ENCODE assay signal across 26 mouse cellular contexts in genomic region chr19:30889851-30890250, GRCm38 (mm10).
DNase-seq lines count a peak whose midpoint lies in the region; ATAC-seq and TF ChIP-seq lines count a peak whose summit lies in the region.
"Had no signal": no experiment of that assay in that cellular context is flagged by ENCODE, and none has a peak within 500 bp of the region (broad histone marks: within the 10 kb centered on the region; RNA-seq: fewer than 3 reads in every experiment).

No protein-coding gene starts in this region.

- no peak for TF ChIP-seq CTCF in kidney, postnatal 0 days (IDR thresholded peaks at IDR 0.05; ENCODE audit: low read depth)
- TF ChIP-seq CTCF in kidney, adult 2 months (conservative IDR thresholded peaks at IDR 0.05; ENCODE audit: insufficient read depth, insufficient read length, low read depth, low read length): no peak
- no peak for TF ChIP-seq CTCF in Patski (IDR thresholded peaks at IDR 0.05)

- in situ Hi-C loops in Patski (cut with MboI; ENCODE audit: low pct_unique_long_range_greater_than_20kb): no loop called here

- peak; percentile 43 for DNase-seq in kidney, postnatal 0 days (ENCODE audit: low spot score)
- no peak for DNase-seq in kidney, adult 2 months
- DNase-seq in Patski (ENCODE audit: low read depth, low spot score): no peak
- peak; percentile 28 for DNase-seq in fibroblast of lung, adult 2 months (ENCODE audit: low read depth)
- no peak for DNase-seq in Muller cell, postnatal 12 days (ENCODE audit: inconsistent ontology term)
- no peak for DNase-seq in natural killer cell, adult 2 months (ENCODE audit: low spot score in 2 of 2)
- DNase-seq: adrenal gland, postnatal 25 days; B cell, adult 2 months; cerebellum, adult 9-10 months; gastrocnemius, postnatal 25 days; heart, adult 2 months; heart, postnatal 14 days; layer of hippocampus, adult 9-11 months; liver, embryonic 13.5 days; lung, embryonic 14.5 days; midbrain, embryonic 14.5 days had no signal

- no peak overlapping the region for H3K4me2 ChIP-seq in kidney, postnatal 0 days (ENCODE audit: low read length)
- H3K4me2 ChIP-seq: embryonic facial prominence, embryonic 15.5 days; heart, embryonic 13.5 days; hindbrain, embryonic 15.5 days; kidney, embryonic 15.5 days; liver, embryonic 13.5 days; lung, embryonic 14.5 days; neural tube, embryonic 15.5 days had no signal

- TF ChIP-seq POLR2A in kidney, adult 2 months (IDR thresholded peaks at IDR 0.05; ENCODE audit: low read depth, low read length): no peak

- no peaks in the 10 kb centered on the region for H3K4me1 ChIP-seq in kidney, postnatal 0 days (replicated peaks; ENCODE audit: insufficient read depth, low read length)
- no peaks in the 10 kb centered on the region for H3K4me1 ChIP-seq in kidney, adult 2 months (ENCODE audit: control insufficient read depth, insufficient read depth, low read length)
- H3K4me1 ChIP-seq: embryonic facial prominence, embryonic 15.5 days; kidney, embryonic 15.5 days; liver, embryonic 13.5 days had no signal

- no peaks in the 10 kb centered on the region for H3K36me3 ChIP-seq in kidney, postnatal 0 days (ENCODE audit: insufficient read depth, low read length)
- no peaks in the 10 kb centered on the region for H3K36me3 ChIP-seq in kidney, adult 2 months (ENCODE audit: control insufficient read depth, insufficient read depth, low read length)
- H3K36me3 ChIP-seq: embryonic facial prominence, embryonic 15.5 days; heart, embryonic 13.5 days; hindbrain, embryonic 15.5 days; kidney, embryonic 15.5 days; liver, embryonic 13.5 days; neural tube, embryonic 15.5 days had no signal

- no peak overlapping the region for H3K4me3 ChIP-seq in kidney, postnatal 0 days (replicated peaks; ENCODE audit: low read depth, low read length)
- H3K4me3 ChIP-seq in kidney, adult 2 months (ENCODE audit: insufficient read depth, low read depth, low read length): no peak overlapping the region
- H3K4me3 ChIP-seq: embryonic facial prominence, embryonic 15.5 days; heart, adult 2 months; heart, embryonic 13.5 days; hindbrain, embryonic 15.5 days; kidney, embryonic 15.5 days; left cerebral cortex, adult 2 months; liver, embryonic 13.5 days; megakaryocyte, embryonic 14.5 days; neural tube, embryonic 15.5 days had no signal

- 42% methylated on average over 3 of the region's 3 CpGs for WGBS in kidney, postnatal 0 days
- 54% methylated on average over 3 of the region's 3 CpGs for WGBS in kidney, adult 2 months

- H3K27ac ChIP-seq in kidney, postnatal 0 days: no peak overlapping the region
- no peak overlapping the region for H3K27ac ChIP-seq in kidney, adult 2 months (ENCODE audit: insufficient read depth, low read depth, low read length)
- H3K27ac ChIP-seq: embryonic facial prominence, embryonic 15.5 days; heart, adult 2 months; heart, embryonic 13.5 days; hindbrain, embryonic 15.5 days; kidney, embryonic 15.5 days; left cerebral cortex, adult 2 months; liver, embryonic 13.5 days; neural tube, embryonic 15.5 days had no signal

- no peaks in the 10 kb centered on the region for H3K27me3 ChIP-seq in kidney, postnatal 0 days (ENCODE audit: insufficient read depth, low read length)
- H3K27me3 ChIP-seq in kidney, adult 2 months (replicated peaks; ENCODE audit: control insufficient read depth, insufficient read depth, low read length): 0 out of 2 replicates have a peak, but pooled peaks cover 1% of the 10 kb centered on the region
- peaks cover 37% of the 10 kb centered on the region for H3K27me3 ChIP-seq in Patski
- H3K27me3 ChIP-seq: embryonic facial prominence, embryonic 15.5 days; heart, embryonic 13.5 days; hindbrain, embryonic 15.5 days; kidney, embryonic 15.5 days; liver, embryonic 13.5 days; megakaryocyte, embryonic 14.5 days; neural tube, embryonic 15.5 days had no signal

- no peaks in the 10 kb centered on the region for H3K9me3 ChIP-seq in kidney, postnatal 0 days (replicated peaks; ENCODE audit: low read length)
- H3K9me3 ChIP-seq: embryonic facial prominence, embryonic 15.5 days; heart, embryonic 13.5 days; hindbrain, embryonic 15.5 days; kidney, embryonic 15.5 days; liver, embryonic 13.5 days; megakaryocyte, embryonic 14.5 days; neural tube, embryonic 15.5 days had no signal

- no peak for ATAC-seq in kidney, postnatal 0 days (replicated peaks; ENCODE audit: low FRiP score, low read depth)
- ATAC-seq in Patski: peak; percentile 44
- no peak for ATAC-seq in inflammation-experienced regulatory T-cells, adult 6 months
- ATAC-seq: intestine, postnatal 0 days had no signal

- CTCF ChIA-PET in Patski (lab: Charles Lee): no interaction called here

- H3K9ac ChIP-seq in kidney, postnatal 0 days (ENCODE audit: low read depth, low read length): no peak overlapping the region
- H3K9ac ChIP-seq: embryonic facial prominence, embryonic 15.5 days; forebrain, postnatal 0 days; heart, embryonic 13.5 days; hindbrain, embryonic 15.5 days; kidney, embryonic 15.5 days; liver, embryonic 13.5 days; lung, embryonic 14.5 days; neural tube, embryonic 15.5 days had no signal

- POLR2A ChIA-PET in Patski (lab: Charles Lee): no interaction called here

Comparison
In these comparisons a context has a peak if more than half of its experiments do, and no peak if none do; other contexts are left out.
1. DNase-seq: peak in kidney, postnatal 0 days (single experiment) and fibroblast of lung, adult 2 months (single experiment); none in kidney, adult 2 months (single experiment), Patski (single experiment), Muller cell, postnatal 12 days (single experiment) and natural killer cell, adult 2 months (0 of 2).